Mouse (Mus musculus): ENCODE measurements at regions not wholly inside any gene's neighbourhood (a gene's known extent, or its start where the extent isn't known, plus 50 kb on each side); places are given as distances from the start of the nearest gene placed in this dataset.

DNA sequence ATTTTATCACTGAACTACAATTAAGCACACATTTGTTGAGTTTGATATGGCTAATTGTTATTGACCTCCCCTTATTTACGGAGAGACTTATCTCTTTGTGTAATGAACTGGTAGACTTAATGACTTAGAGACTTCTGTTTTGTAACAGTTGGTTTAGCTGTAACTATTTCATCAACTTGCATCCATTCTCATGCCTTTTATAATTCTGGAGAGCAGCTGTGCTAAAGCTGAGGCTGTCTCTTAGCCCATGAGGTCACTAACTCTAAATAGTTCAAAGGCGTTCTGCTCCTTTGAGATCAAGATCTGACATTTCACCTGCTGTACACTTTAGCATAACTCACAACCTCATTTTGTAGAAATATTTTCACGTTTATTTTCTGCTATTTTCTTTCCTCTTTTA is 541.5 kb upstream of the Mef2c start:
- no peak for TF ChIP-seq GATA1 (IDR thresholded peaks at IDR 0.05; ENCODE audit: low read length)

GRCm38 (mm10) chr13:82971722-82972121 is 532.1 kb upstream of the Mef2c start:
- TF ChIP-seq GATA1 (IDR thresholded peaks at IDR 0.05; ENCODE audit: low read length) = no peak

DNA sequence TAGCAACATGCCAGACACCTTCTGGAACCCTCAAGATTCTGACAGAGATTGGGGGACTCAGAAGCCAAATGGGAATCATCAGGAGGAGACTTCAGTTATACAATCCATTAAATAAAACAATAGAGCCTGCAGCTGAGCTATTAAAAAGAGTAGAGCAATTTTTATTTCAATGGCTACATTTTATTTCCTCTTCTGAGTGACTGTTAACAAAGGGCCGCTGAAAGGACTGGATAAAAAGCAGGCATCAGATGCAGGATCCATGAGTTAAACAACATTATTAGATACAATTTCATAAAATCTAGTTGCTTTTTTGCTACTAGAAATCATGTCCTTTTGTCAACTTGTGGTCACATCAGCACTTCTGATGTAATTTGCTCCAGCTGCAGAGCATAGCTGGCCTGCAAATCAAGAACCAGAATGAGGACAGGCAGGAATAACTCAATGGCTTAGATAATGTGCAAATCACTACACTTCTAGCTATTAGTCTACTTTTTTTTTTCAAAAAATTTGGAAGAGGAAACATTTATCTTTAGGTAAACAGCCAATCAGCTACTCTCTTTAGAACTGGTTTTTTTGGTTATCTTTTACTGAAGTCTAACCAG is 529.5 kb upstream of the Mef2c start:
- no peak for TF ChIP-seq GATA1 (IDR thresholded peaks at IDR 0.05; ENCODE audit: low read length)

DNA sequence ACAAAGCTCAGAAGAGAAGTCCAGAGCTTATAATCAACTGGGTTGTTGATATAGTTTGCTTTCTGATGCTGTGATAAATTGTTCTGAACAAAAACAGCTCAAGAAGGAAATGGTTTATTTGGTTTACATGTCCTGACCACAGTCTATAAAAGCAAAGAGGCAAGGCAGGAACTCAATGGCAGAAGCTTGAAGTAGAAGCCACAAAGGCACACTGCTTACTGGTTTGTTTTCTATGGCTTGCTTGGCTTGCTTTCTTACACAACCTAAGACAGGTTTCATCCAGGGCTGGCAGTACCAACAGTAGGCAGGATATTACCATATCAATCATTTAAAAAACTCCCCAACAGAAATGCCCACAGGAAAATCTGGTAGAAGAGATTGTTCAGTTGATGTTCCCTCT is 502.7 kb upstream of the Mef2c start:
- TF ChIP-seq GATA1 (IDR thresholded peaks at IDR 0.05; ENCODE audit: low read length) = no peak

GRCm38 (mm10) chr13:83016686-83017085 is 487.1 kb upstream of the Mef2c start:
- TF ChIP-seq GATA1 (IDR thresholded peaks at IDR 0.05; ENCODE audit: low read length) = no peak

DNA sequence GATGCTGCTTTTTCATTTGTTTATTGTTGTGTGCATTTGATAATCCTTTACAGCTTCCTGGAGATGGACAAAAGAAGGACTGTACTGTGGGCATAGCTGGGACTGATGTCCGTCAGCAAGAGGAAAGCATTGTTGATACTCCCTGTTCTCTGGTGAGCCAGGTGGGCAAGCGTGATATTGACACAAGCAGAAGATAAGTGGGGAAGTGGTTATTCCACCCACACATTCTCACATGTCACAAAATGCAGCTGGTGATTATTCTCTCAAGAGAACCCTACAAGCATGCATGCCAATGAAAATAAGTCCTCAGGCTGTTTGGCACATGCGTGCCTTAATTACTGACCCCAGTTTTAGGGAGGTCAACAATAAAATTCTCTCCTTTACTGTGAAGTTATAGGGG is 483.0 kb upstream of the Mef2c start:
- TF ChIP-seq GATA1 (IDR thresholded peaks at IDR 0.05; ENCODE audit: low read length) = peak; percentile 66

- no peak for TF ChIP-seq GATA1 (IDR thresholded peaks at IDR 0.05; ENCODE audit: low read length)
Observed at GRCm38 (mm10) chr13:83023972-83024371, 479.9 kb upstream of the Mef2c start.

DNA sequence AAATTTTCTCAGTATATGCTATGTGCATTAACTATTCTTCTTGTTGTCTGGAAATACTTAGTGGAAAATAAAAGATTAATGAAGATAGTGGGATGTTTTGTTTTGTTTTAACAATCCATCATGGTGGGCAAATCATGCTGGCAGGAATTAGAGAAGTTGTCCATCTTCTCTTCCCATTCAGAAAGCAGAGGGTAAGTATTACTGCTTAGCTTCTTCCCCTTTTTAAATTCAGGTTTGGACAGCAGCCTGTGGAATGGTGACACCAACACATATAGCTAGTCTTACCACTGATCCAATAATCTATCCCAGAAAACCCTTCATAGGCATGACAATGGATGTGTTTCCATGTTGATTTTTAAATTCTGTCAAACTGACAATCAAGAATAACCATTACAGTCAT is 467.9 kb upstream of the Mef2c start:
- TF ChIP-seq GATA1 (IDR thresholded peaks at IDR 0.05; ENCODE audit: low read length) = no peak

DNA sequence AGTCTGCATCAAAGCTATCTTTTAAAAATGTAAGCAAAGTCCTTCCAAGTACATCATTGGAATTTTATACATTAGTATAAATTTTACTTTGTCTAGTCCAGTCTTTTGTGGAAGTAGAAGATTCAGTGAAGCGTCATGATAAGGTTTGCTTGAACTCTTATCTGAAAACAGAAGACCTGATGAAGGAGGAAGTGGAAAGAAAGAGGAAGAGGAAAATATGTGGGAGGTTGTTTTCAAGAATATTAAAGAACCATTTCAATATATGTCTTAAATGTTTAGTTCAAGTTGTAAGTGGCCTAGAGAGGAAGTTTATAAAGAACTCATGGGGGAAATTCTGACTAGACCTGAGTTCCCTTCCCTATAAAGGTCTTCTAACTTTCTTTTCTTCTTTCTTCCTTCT is 462.3 kb upstream of the Mef2c start:
- TF ChIP-seq GATA1 (IDR thresholded peaks at IDR 0.05; ENCODE audit: low read length) = no peak

DNA sequence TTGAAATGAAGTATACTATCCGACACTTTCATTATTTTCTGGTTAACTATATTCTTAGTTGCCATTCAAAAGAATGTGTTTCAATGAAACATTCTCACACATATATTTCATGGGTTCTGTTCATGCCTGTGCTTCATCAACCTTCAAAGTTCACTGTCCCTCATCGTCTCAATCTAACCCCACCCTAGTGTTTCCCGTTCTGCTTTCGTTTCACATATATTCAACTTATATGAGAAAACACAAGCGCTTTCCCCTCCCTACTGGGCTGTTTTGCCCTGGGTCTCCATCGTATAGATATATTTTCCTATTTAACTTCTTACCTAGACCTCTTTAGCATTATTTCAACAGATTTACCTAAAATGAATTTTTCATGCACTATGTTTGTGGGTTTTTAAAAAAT is 458.3 kb upstream of the Mef2c start:
- TF ChIP-seq GATA1 (IDR thresholded peaks at IDR 0.05; ENCODE audit: low read length) = no peak

GRCm38 (mm10) chr13:83045970-83046369 is 457.9 kb upstream of the Mef2c start:
- no peak for TF ChIP-seq GATA1 (IDR thresholded peaks at IDR 0.05; ENCODE audit: low read length)

- TF ChIP-seq GATA1 (IDR thresholded peaks at IDR 0.05; ENCODE audit: low read length) = no peak
Observed at GRCm38 (mm10) chr13:83046571-83047123, 457.2 kb upstream of the Mef2c start.

GRCm38 (mm10) chr13:83055865-83056264 is 448.0 kb upstream of the Mef2c start:
- no peak for TF ChIP-seq GATA1 (IDR thresholded peaks at IDR 0.05; ENCODE audit: low read length)

DNA sequence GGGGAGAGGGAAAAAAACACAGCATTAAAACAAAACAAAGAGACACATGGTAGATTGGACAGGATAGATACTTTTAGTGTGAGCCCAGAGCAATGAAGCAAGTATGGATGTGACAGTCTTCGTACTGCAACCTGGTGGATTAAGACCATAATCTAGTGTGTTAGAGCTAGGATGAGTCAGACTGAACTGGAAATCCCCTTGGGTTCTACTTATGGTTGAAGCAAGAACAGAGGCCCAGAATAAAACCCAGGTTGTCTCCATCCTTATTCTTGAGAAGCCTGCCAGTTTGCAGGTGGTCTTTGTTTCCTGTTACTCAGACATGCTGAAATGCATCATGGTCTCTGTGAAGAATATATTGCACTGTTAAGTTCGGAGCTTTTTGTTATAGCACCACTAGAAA is 447.4 kb upstream of the Mef2c start:
- no peak for TF ChIP-seq GATA1 (IDR thresholded peaks at IDR 0.05; ENCODE audit: low read length)

DNA sequence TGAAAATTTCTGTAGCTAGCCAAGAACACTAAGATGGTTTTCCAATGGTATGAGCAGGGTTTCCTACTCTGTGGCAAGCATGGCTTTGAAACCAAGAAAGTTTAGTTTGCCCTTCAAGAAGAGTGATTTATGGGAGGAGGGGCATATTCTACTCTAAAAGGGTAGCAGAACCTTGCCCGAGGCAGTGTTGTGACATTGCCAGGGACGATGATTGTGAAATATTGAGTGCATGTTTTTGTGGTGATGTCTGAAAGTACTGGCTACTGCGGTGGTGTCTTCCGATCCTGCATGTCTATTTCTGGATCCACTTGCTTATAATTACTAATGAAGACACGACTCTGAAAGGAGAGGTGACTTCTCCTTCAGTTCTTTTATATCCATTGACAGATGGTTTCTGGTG is 439.1 kb upstream of the Mef2c start:
- no peak for TF ChIP-seq GATA1 (IDR thresholded peaks at IDR 0.05; ENCODE audit: low read length)

DNA sequence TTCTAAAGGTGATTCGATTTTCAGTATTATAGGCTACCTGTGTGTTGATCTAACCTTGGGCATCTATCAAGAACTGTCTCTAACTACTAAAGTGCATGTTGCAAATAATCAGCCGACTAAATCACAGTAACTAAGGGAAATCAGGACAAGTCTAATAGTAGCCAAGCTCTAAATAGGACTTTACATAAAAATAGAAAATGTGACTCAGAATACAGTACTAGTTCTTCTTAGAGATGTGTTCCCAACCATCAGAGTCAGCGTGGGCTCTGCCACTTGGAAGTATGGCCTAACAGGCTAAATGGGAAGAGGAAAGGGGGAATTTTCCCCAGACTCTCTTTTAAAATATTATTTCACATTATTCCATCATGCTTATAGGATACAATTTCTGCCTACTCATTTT is 438.6 kb upstream of the Mef2c start:
- no peak for TF ChIP-seq GATA1 (IDR thresholded peaks at IDR 0.05; ENCODE audit: low read length)

DNA sequence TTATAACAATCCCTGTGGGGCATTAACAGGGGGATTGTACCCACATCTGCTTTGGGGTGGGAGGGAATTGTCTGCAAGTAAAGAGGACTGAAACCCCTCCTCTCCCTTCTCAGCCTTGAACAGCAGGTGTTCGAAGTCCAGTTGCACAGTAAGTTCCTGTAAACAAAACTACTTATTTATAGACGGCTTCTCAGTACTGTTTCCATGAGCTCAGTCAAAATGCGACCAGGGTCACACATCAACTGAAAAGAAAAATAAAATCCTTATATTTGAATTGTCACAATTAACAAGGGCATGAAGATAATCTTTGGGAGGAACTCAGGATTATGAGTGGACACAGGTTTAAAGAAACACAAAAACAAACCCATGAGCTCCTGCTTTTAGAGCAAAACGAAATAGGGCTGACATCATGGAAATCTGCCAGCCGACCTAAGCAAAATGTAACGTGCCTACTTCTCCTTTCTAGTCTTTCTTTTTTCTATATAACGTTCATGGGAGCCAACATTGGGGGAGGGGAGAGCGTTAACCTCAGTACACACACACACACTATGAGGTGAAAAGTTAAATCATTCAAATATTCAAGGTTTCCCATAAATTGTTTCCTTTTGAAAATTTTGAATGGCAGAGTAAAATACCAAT is 437.6 kb upstream of the Mef2c start:
- TF ChIP-seq GATA1 (IDR thresholded peaks at IDR 0.05; ENCODE audit: low read length) = no peak
